Mouse (Mus musculus) adrenal gland, adult 8-10 months (tissue): ENCODE data around the gene Rpl4. TPM values are rescaled to one million over a fixed set of nuclear protein-coding genes. Genes with fewer than 3 reads are reported as not detected.
"Not testable (repeated sequence)": the region's sequence is repeated elsewhere in the genome, so short reads cannot be mapped to it uniquely, and the experiment has no call there.

Experiments used
- DNase-seq: peaks from one replicate; pipeline ENCODE4 v3.0.0; 2022
- total RNA-seq, 4 experiments: library from RNA; stranded (reverse); gene quantifications; 2 replicates each; pipeline ENCODE4 v1.2.4; 2022

Rpl4 gene
- 100 to 1,000 TPM; 875 to 953 (median 912) TPM for total RNA-seq

- peak; percentile 70 for DNase-seq
These were observed at the start of gene Rpl4, which contains the start of gene Zwilch for GRCm38 (mm10) chr9:64172816-64173665. Rpl4 (plus strand) TSS chr9:64173375. Zwilch (minus strand) TSS chr9:64173104.

DNA sequence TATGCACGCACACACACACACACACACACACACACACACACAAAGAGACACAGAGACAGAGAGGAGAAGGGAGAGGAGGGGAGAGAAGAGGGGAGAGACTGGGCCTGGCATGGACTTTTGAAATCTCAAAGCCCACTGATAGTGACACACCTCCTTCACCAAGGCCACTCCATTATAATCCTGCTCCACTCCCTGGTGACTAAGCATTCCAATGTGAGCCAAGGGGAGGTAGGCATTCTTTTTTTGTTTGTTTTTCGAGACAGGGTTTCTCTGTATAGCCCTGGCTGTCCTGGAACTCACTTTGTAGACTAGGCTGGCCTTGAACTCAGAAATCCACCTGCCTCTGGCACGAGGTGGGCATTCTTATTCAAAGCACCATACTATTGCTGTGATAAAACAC is 48.3 kb upstream of the Rpl4 start:
- DNase-seq, result not testable (repeated sequence)

GRCm38 (mm10) chr9:64125307-64125706 is 47.9 kb upstream of the Rpl4 start:
- no peak for DNase-seq

DNA sequence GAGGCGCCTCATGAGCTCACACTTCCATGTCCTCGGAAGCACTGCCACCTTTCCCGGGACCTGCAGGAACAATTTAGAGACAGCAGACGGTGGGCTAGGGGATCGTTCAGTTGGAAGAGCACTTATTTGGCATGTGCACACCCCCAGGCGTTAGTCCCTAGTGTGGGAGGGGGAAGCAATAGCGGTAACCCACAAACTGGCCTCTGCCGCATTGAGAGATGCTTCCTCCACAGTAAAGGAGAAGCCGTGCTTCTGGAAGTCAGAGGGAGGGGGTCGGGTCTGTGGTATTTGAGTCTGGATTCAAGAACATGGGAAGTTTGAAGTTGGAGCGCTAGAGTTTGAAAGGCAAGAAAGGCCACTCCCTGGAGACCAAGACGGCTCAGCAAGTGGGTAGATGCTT is 47.1 kb upstream of the Rpl4 start:
- DNase-seq, result no peak

DNA sequence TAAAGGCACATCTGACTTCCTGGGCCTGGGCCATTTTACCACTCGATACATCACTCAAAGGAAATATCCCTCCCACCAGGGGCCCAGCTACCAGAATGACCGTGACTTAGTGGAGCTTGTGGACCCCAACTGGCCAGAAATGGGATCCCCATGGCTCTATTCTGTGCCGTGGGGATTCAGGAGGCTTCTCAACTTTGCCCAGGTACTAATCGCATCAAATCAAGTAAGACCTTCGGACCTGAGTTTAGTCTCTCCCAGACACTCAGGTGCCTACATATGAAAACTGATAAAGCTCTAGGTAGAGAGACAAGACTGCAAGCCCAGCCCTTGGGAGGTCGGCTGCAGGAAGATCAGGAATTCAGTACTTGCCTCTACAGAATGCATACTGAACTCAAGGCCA is 41.6 kb upstream of the Rpl4 start:
- no peak for DNase-seq

- not testable (repeated sequence) for DNase-seq
These were observed 34.3 kb upstream of the Rpl4 start for GRCm38 (mm10) chr9:64138896-64139295.

- no peak for DNase-seq
These were observed 33.3 kb upstream of the Rpl4 start for GRCm38 (mm10) chr9:64139879-64140278.

DNA sequence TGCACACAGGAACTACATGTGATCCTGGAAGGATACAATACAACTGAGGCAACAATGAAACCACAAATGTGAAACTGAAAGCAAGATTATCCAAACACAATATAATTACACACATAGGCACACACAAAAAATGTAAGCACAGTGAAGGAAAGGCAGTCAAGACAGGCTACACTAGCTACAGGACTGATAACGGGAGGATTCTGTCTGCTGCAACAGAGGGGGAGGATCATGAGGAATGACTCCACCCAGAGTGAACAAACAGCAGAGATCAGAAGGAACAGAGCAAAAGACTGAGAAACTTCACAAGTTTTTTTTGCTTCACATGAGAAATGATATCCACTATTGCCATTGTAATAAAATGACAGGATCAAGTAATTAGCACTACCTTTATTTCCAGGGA is 16.5 kb upstream of the Rpl4 start:
- DNase-seq, result no peak

DNA sequence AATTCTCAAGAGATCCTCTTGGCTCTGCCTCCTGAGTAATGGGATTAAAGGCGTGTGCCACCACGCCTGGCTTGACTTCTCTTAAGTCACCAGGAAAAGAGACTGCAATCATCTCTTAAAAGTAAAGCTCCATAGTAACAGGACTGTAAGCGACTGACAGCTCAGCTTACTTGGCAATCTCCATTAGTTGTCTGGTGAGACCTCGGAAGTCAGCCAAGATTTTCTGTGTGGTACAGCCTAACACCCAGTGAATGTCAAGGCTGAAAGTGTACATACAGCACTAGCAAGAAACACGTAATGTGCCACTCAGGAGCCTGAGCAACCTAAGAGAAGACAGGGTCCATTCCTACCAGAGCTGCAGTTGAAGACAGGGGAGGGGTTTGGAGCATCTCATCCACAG is 12.7 kb upstream of the Rpl4 start:
- DNase-seq, result peak; percentile 45

- DNase-seq, result not testable (repeated sequence)
These were observed 3.2 kb upstream of the Rpl4 start for GRCm38 (mm10) chr9:64169967-64170366.

DNA sequence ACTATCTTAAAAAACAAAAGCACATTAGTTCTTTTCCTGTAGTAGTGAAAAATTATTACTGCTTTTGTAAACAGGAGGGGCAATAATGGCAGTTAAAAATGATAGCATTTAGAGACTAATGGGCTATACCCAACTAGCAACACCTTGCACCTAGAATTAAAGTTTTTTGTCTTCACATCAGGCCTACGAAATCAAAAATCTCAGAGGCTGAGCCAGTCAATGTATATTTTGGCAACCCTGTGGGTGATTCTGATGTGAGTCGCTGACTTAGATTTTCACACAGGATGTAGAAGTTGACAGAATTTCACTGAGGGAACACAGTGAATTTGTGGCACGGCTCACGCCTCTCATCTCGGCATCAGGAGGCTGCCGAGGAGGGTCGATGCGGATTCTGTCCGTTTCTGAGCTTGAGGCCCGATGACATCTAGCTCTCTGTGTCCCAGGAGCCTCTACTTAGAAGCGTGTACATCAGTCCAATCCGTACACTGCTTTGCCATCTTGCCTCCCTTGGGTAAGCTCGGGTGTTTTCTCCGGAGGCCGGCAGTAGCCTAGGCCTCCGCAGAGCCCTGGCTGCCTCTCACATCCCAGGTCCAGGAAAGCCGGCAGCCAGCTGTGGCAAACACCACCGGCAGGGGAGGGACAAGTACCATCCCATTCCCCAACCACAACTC is 895 bp upstream of the Rpl4 start:
- no peak for DNase-seq

DNA sequence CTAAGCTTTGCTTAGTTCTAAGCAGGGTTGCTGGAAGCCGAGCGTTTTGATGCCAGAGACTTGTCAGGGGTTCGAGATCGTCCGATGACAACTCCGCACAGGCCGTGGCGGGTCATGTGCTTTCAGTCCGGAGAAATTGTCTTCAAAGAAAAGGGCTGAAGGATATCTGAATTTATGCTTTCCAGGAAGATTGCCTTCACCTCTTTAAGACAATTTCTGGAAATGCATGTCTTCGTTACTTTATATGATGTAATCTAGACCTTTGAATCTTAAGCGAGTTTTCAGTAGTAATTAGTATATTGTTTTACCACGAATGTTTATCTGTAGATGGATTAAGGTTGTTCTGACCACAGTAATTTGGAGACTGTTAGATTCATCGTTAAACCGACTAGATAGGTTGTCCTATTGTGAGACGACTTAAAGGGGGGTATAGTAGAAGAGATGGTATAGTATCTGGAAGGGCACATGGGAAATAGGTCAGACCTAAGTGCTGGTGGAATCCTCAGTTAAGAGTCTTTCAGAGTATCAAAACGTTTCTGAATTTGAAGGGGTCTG is 568 bp downstream of the Rpl4 start:
- no peak for DNase-seq

DNA sequence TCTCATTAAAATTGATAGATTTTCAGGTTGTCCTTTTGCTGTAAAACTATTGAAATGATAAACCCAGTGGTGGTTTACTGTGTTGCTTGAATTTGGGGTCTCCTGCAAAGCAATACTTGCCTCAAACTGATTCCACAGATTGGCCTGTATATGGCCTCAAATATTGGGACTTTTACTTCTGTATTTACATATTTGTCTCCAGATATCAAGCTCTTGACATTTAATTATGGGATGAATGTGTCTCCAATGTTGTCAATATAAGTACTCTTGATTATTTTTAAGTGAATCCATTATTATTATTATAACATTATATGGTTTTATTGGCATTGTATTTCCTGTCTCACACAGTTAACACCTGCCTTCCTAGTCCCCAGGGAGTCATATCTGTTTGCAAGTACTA is 1.2 kb downstream of the Rpl4 start:
- DNase-seq, result no peak

DNA sequence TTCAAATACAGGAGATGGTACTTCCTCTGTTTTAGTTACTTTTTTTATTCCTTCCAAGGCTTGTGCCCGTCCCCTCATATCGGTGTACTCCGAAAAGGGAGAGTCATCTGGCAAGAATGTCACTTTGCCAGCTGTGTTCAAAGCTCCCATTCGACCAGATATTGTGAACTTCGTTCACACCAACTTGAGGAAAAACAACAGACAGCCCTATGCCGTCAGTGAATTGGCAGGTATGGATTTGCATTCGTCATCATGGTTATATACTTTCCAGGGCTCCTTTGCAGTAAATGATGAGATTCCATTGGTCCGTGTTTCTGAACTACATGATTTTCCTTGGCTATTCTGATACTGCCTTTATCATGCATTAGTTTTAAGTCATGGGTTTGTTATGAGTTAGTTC is 1.6 kb downstream of the Rpl4 start:
- no peak for DNase-seq

GRCm38 (mm10) chr9:64175378-64175777 is 2.2 kb downstream of the Rpl4 start:
- no peak for DNase-seq

DNA sequence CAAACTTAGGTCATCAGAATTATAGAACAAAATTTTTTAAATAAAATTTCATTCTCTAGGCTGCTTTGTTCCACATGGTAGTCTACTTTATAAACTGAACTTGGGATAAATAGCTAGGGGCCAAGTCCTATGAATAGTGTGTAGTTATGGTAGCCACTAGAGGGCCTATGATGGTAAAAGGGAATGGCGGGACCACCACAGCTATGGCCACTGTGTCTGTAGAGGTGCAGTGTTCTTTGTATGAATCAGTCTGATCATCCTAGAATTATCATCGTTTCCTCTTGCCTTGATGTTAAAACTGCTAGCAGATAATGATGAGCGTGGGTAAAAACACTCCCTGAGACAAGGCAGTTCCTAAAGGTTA is 5.4 kb downstream of the Rpl4 start:
- DNase-seq, result no peak

- peak; percentile 80 for DNase-seq
These were observed 5.9 kb downstream of the Rpl4 start, which contains the start of gene Snapc5 for GRCm38 (mm10) chr9:64178974-64179646. Snapc5 (plus strand) TSS chr9:64179274.

GRCm38 (mm10) chr9:64183295-64183694 is 10.1 kb downstream of the Rpl4 start:
- not testable (repeated sequence) for DNase-seq

DNA sequence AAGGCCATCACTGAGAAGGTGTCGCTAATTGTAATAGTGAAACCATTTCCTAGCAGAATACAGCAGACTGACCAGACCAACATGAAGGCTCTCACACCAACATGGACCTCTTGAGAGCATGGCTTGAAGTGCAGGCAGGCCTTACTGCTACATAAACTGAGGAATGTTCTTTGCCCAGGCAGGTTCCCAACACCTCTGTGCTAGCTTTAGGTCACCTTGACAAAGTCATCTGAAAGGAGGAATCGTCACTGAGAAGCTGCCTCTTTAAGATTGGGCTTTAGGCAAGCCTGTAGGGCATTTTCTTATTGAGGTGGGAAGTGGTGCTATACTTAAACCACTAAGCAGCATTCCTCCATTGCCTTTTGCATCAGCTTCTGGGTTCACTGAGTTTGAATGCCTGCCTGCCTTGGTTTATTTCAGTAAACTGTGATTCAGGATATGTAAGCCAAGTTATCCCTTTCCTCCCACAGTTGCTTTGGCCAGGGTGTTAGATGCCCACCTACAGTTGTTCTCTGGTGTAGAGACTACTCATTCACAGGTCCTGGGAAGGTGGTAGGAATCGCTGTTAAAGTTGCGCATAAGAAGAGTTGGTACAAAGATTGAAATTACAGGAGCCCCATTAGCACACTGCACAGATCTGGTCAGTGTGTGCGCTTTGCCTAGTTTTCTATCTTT is 11.1 kb downstream of the Rpl4 start:
- DNase-seq, result no peak

GRCm38 (mm10) chr9:64193879-64194278 is 20.7 kb downstream of the Rpl4 start:
- peak; percentile 40 for DNase-seq

GRCm38 (mm10) chr9:64195554-64195953 is 22.4 kb downstream of the Rpl4 start:
- DNase-seq, result no peak

DNA sequence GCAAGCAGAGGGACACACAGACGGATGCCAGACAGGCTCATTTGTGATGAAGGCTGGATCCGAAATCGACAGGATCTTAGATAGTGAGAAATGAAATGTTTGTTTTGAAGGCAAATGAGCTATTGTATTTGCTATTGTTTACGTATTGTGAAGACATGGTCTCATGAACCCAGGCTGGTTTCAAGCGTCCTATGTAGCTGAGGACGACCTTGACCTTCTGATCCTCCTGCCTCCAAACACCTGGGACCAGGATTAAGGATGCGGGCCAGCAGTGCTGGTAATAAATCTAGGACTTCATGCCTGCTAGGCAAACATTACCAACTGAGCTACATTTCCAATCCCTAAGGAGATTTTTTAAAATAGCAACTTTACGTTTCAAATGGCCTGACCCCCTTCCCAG is 24.3 kb downstream of the Rpl4 start:
- no peak for DNase-seq
